Mouse (Mus musculus) cerebellum, adult 2 months (tissue): ENCODE measurements around the gene H2bfm.

Source experiments
- CTCF ChIP-seq: fragments of 200-500 bp; IDR thresholded peaks from 2 replicates; pipeline ENCODE4 v1.5.1; 2011; ENCODE audit warnings: low read depth, mild to moderate bottlenecking, control low read depth, low read length, moderate library complexity, borderline replicate concordance; ENCODE audit not compliant: insufficient read depth
- POLR2A ChIP-seq: fragments of 200-500 bp; IDR thresholded peaks from 2 replicates; pipeline ENCODE4 v1.6.1; 2011; ENCODE audit warnings: low read length, control low read depth, borderline replicate concordance; ENCODE audit not compliant: insufficient read depth

- TF ChIP-seq POLR2A (no peak), CTCF (no peak)
These were observed 10.9 kb downstream of the H2bfm start for GRCm38 (mm10) chrX:136937985-136938384.
